Mouse (Mus musculus) monocyte, adult 5-6 weeks (primary cell): ENCODE measurements around the gene Sult5a1. TPM values are rescaled to one million over a fixed set of nuclear protein-coding genes. Genes with fewer than 3 reads are reported as not detected.

Experiments used
- ATAC-seq: fragments of 153-309, 156-312 bp; replicated peaks from 2 replicates; pipeline ENCODE4 v1.8.0; 2017; ENCODE audit warnings: mild to moderate bottlenecking; ENCODE audit not compliant: low TSS enrichment, insufficient number of reproducible peaks, severe bottlenecking, poor library complexity, low FRiP score
- total RNA-seq: library from RNA; stranded (forward); fragments of 200-1000, 200-491, 200-594 nt; gene quantifications from 3 replicates; pipeline ENCODE4 v1.2.3, GENCODE M21; 2017

Sult5a1 gene
- total RNA-seq, 1 experiment from 2014 or later = not detected

DNA sequence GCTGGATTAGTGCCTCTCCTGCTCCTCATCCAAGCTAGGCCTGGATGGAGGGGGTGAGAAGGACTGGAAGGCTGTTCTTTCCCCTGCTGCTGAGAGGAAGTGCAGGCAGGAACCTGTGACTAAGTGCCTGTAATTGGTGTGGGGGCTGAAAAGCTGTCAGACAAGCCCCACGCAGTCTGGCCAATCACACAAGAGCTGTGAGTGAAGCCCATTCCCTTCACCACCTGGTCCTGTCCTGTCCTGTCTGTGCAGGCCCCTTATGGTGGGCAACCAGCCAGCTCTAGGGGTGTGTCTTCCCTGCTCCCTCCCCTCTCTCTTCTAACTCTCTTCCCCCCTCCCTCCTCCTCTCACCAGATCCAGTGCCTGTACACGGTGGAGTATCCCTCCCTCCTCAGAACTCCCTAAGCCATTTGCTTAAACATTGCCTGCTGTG is 20.5 kb downstream of the Sult5a1 start:
- ATAC-seq = no peak

DNA sequence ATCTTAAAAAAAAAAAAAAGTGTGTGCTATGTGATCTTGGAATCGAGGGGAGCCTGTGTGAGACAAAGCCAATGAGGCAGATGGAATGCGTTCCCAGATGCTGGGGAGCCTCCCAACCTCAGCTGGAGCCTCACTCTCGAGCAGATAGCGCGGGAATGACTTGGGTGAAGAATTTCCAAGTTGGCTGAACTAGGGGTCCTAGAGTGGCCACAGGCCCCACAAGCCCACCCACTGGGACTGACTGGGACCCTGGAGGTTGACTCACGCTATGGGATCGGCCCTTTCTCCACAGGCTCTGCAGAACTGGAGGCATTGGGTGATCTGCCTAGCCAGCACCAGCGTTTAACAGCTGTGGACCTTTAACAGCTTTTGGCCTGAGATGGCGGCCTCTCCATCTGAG is 21.8 kb downstream of the Sult5a1 start:
- ATAC-seq = no peak

DNA sequence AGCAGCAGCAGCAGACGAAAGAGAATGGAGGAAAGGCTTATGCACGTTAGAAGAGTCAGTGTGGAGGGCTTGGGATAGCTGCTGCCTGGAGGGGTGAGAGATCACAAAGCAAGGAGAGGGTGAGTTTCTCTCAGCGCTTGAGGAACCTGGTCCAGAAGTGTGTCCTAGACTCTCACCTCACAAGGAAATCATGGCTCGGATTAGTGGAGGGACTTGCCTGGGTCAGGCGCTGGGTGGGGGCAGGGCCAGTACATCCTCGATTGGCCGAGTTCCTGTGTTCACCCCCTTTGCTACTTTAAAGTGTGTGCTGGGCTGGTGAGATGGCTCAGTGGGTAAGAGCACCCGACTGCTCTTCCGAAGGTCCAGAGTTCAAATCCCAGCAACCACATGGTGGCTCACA is 22.3 kb downstream of the Sult5a1 start:
- no peak for ATAC-seq

DNA sequence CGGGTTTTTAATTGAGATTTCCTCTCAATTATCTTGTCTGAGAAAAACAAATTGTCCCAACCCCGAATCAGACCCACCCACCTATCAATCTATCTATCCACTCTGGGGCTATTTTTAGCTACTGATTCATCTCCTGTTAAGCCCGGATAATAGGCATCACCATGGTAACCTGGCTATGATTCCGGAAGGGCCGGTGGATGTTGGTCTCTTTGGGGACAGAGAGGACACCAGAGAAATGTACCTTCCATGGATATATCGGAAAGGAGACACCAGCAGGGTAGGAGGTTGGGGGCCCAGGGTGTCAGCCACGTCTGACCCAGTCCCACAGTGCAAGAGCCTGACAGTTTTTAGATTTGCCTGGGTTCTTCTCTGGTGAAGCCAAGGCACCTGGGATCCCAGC is 22.7 kb downstream of the Sult5a1 start:
- no peak for ATAC-seq

DNA sequence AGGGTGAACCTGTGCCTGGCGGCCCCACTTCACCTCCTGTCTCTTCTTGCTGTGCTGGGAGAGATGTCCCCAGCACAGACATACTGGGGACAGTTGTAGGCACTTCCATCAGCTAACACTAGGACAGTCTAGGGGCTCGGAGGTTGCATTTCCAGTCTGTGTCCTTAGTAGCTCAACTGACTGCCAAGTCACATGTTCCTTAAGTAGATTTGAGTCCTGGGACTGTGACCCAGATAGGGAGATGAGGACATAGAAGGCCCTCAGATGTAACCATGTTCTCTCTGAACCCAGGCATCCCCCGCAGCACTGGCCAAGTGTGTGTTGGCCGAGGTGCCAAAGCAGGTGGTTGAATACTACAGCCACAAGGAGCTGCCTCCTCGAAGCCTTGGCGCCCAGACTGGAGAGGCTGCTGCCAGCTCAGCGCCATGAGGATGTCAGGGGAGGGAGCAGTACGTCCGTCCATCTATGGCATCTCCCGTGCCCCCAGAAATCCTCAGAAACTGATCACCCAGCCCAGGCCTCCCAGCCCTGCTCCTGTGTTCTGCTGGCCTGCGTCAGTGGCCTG is 23.9 kb downstream of the Sult5a1 start:
- no peak for ATAC-seq

DNA sequence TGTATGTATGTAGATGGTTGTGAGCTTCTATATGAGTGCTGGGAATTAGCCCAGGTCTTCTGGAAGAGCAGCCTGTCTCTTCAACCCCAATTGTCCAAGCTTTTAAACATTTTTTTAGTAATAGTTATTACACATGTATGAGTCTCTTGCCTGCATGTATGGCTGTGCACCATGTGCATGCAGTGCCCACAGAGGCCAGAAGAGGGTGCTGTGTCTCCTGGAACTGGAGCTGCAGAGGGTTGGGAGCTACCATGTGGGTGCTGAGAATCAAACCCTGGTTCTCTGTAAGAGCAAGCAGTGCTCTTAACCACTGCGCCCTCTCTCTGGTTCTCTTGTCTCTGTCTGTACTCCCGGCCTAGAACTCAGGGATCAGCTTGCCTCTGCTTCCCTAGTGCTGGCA is 25.2 kb downstream of the Sult5a1 start:
- no peak for ATAC-seq

DNA sequence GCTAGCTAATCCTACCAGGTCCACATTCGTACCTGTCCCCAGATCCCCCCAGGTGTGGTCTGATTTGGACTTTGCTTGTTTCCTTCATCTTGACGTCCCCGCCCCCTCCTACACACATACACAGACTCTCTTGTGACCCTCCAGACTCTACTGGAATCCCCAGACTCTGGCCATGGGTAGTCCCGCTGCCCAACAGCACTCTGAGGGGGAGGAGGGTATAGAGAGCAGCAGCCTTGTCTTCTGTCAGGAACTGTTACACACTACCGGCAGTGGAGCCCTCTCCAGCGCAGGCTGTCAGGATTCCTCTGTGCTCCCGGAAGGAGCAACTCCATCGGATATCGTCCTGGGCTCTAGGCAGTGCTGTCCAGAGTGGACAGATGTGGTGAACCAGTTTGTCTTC is 27.1 kb downstream of the Sult5a1 start:
- no peak for ATAC-seq

DNA sequence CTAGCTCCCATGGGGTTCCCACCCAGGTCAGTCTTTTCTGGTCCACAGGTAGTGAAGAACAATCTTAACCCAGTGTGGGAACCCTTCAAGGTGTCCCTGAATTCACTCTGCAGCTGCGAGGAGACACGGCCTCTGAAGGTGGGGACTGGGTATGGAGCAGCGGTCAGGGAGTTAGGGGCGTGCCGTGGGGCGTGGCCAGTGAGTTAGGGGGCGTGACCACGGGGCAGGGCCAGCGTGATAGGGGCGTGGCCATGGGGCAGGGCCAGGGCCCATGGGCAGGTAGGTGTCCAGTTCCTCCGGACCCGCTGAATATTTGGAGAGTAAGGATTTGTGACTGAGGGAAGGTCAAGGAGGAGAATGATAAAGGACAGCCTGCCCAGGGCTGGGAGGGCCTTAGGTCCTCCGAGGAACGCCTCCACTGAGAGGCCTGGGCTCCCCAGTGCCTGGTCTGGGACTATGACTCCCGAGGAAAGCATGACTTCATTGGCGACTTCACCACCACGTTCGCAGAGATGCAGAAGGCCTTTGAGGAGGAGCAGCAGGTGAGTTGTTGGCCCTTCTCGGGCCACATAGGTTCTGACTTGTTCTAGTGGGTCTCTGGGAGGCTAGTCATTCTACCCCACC is 31.8 kb downstream of the Sult5a1 start:
- ATAC-seq = no peak

DNA sequence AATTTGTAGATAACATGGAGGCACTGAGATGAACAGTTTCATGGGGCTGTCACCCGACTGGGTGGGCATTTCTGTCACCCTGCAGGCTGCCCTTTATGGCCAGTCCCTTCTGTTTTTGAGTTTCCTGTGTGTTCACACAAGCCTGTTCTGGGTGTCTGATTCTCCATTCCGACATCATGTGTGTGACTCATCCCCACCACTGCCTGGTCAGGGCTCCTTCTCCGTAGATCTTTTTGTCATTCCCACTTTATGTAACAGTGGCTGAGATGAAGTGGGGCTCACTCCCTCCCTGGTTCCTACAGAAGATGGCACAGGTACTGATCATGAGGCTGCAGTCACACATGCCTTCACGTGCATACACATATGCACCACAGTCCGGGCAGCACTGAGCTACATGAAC is 35.4 kb downstream of the Sult5a1 start:
- no peak for ATAC-seq

DNA sequence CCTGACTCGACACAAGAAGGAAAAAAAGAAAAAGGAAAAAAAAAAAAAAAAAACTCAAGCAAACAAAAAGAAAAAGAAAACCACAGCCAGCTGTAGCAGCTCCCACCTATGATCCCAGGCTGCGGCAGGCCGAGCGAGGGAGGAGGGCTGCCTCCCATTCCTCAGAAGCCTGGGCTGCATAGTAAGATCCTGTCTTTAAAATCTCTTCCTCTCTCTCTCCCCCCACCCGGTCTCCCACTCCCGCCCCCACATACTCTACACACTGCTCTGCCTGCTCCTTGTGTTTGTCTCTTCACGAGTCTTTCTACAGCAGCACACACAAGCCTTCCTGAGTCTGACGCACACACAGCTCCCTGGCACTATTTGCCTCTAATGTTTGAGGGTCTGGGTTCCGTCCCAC is 36.1 kb downstream of the Sult5a1 start:
- no peak for ATAC-seq

DNA sequence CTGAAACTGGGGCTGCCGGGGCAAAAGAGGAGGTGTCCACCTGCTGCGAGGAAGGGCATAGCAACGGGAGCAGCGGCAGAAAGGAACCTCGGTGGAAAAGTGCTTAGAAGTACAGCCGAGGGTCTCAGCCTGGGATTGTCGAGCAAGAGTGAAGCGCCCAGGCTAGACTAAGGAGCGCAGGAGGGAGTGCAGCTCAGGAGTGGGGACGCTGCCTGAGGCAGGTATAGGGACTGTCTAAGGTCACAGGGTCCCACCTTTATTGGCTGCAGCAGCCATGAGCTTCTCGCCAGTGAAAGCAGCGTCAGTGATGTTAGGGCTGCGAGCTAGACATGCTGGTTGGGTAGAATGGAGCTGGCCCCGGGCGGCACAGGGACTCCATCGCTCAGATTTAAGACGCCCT is 40.4 kb downstream of the Sult5a1 start:
- no peak for ATAC-seq

DNA sequence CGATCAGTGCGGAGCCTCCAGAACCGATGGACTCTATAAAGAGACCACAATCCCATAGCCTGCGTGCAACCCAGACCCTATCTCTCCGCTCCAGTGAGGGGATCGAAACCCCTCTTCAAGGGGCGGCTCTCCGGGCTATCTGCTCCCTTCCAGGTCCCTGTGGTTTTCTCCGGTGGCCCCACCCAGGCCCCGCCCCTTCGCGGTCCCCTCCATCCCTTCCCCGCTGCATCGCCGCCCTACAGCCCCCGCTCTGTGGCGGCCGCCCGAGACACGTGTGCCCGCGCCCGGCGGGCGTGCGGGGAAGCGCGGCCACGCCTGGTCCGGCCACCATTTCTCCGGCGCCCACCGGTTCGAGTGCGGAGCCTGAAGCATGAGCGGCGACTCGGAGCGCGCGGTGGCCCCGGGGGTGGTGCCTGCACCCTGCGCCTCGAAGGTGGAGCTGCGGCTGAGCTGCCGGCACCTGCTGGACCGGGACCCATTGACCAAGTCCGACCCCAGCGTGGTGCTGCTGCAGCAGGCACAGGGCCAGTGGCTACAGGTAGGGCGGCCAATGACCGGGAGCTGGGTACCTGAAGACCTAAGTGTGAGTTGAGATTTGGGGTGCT is 40.9 kb downstream of the Sult5a1 start, which contains the start of gene Cpne7:
Gene Cpne7 (plus strand): TSS at position 248 of the 605 bp plus-strand sequence.
- ATAC-seq = no peak

DNA sequence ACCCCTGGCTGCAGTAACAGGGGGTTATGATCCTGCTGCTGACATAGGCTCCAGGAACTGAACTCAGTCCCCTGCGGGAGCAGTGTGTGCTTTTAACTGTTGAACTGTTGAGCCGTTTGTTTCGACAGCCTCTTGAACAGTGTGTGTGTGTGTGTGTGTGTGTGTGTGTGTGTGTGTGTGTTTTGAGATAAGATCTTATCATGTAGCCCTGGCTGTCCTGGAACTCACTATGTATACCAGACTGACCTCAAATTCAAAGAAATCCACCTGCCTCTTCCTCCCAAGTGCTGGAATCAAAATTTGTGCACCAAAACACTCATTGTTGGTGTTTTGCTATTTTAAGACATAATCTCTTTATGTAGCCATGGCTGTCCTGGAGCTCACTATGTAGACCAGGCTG is 43.5 kb downstream of the Sult5a1 start:
- no peak for ATAC-seq

DNA sequence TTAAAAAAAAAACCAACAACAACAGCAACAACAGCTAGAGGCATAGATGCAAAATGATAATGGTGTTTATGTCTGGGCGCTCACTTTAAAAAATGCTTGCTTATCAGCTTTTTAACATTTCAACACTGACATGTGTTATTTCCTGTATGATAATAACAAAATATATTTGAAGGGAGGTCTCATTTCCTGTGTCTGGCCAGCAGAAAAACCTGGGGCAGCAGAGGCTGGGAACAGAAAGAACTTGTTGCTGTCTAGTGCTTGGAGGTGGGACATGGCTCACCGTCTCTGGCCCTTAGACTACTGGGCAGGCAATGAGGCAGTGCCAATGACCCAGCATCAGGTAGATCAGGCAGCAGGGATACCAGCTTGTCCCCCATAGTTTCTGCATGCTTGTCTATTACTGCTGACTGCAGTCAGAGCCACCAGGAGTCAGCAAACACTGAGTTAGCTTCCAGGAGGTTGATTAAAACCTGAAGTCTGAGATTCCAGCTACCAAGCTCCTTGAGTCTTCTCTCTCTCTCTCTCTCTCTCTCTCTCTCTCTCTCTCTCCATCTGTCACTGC is 44.1 kb downstream of the Sult5a1 start:
- no peak for ATAC-seq

DNA sequence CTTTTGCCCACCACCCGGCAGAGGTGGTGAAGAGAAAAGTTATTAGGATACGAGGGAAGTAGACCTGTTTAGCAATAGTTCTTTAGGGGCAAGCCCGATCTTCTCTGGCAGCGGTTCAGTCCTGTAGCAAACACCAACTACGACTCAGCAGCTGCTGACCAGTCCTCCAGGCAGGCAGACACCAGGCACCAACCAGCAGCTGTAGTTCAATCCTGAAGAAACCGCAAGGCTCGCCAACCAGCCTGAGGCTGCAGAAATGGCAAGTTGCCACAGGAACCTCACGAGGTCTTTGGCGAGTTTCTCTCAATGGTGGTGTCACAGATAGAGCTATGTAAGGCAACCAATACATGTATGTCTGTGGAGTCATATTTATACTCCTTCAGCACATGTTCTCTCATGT is 45.2 kb downstream of the Sult5a1 start:
- no peak for ATAC-seq

DNA sequence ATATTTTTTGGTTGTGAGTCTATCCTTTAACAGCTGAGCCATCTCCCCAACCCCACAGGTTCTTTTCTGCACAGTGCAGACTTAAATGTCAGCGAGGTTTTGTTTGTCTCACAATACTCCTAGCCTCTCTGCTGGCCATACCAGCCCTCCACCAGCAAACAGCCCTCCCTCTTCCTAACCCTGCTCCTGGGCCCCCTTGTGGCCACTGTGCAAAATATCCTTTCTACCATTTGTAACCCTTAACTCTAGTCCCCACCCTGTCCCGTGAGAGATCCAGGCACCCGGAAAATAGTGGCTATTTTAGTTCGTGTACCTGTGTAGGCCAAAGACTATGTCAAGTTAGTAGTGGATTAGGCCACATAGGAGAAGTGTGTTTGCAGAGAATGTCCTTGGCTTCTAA is 47.5 kb downstream of the Sult5a1 start:
- ATAC-seq = peak; percentile 79

DNA sequence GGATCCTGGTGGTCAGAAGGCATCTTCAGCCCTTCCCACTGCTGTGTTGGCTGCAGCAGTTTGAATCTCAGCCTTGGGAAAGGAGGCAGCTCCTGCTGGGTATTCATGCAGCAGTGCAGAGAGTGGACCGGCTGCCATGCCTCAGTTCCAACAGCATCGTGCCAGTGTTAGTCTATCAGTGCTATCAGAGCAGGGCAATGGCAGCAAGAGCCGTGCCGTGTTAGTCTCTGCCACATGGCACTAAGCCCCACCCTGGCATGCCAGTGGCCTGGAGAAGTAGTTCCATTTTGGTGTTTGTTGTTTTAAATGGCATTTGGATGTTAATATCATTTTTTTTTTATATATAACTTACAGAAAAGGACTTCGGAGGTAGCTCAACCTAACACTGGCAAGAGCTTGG is 49.2 kb downstream of the Sult5a1 start:
- ATAC-seq = no peak

DNA sequence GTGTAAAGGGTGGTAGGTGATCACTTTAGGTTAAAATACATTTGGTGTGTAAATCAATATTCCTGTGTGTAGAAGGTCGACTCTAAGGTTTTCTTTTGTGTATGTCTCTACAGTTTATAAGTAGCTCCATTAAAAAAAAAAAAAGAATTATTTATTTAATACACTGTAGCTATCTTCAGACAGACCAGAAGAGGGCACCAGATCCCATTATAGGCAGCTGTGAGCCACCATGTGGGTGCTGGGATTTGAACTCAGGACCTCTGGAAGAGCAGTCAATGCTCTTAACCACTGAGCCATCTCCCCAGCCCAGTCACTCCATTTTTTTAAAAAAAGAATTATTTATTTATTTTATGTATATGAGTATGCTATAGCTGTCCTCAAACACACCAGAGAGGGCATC is 50.1 kb downstream of the Sult5a1 start:
- ATAC-seq = no peak

DNA sequence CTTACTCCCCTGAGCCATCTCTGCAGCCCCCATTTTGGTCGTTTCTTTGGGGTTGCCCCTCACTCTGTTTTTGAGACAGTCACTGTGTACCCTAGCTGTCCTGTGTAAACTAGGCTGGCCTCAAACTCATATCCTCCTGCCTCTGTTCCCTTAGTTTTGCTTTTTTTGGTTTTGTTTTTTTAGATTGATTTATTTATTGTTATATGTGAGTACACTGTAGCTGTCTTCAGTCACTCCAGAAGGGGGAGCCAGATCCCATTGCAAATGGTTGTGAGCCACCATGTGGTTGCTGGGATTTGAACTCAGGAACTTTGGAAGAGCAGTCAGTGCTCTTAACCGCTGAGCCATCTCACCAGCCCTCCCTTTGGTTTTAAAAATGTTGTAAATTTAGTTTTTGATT is 51.6 kb downstream of the Sult5a1 start:
- no peak for ATAC-seq
